Mouse (Mus musculus): Measurements from ENCODE around the gene Lypd3.

The Lypd3 gene

GRCm38 (mm10) chr7:24636264-24636663 lies at the start of gene Lypd3:
TSS of gene Lypd3 (plus strand) at chr7:24636550.
- no peak for DNase-seq

GRCm38 (mm10) chr7:24586828-24587227 lies 49.5 kb upstream of the Lypd3 start:
- DNase-seq: no peak

GRCm38 (mm10) chr7:24587330-24588105 lies 48.8 kb upstream of the Lypd3 start, which contains the start of the genes Ethe1 and Zfp575:
TSS of gene Ethe1 (plus strand) at chr7:24587543.
TSS of gene Zfp575 (minus strand) at chr7:24587641.
- DNase-seq: peak; percentile 97

GRCm38 (mm10) chr7:24588336-24588735 lies 48.0 kb upstream of the Lypd3 start:
- peak; percentile 96 for DNase-seq

GRCm38 (mm10) chr7:24591735-24592134 lies 44.6 kb upstream of the Lypd3 start:
- no peak for DNase-seq

GRCm38 (mm10) chr7:24592163-24592562 lies 44.2 kb upstream of the Lypd3 start:
- no peak for DNase-seq

GRCm38 (mm10) chr7:24592781-24593180 lies 43.6 kb upstream of the Lypd3 start:
- no peak for DNase-seq

- DNase-seq: peak; percentile 99
Measured at GRCm38 (mm10) chr7:24593621-24594308, 42.6 kb upstream of the Lypd3 start.

GRCm38 (mm10) chr7:24594309-24594803 lies 42.0 kb upstream of the Lypd3 start:
- peak; percentile 91 for DNase-seq

- DNase-seq: no peak
Measured at GRCm38 (mm10) chr7:24595464-24595863, 40.9 kb upstream of the Lypd3 start.

- no peak for DNase-seq
Measured at GRCm38 (mm10) chr7:24598121-24598520, 38.2 kb upstream of the Lypd3 start.

- DNase-seq: peak; percentile 95
Measured at GRCm38 (mm10) chr7:24599211-24600067, 36.9 kb upstream of the Lypd3 start.

GRCm38 (mm10) chr7:24600941-24601597 lies 35.3 kb upstream of the Lypd3 start:
- peak; percentile 98 for DNase-seq

- no peak for DNase-seq
Measured at GRCm38 (mm10) chr7:24605561-24605960, 30.8 kb upstream of the Lypd3 start.

GRCm38 (mm10) chr7:24606046-24606445 lies 30.3 kb upstream of the Lypd3 start:
- DNase-seq: no peak

GRCm38 (mm10) chr7:24608017-24608416 lies 28.3 kb upstream of the Lypd3 start:
- peak; percentile 97 for DNase-seq

GRCm38 (mm10) chr7:24608561-24608960 lies 27.8 kb upstream of the Lypd3 start:
- DNase-seq: peak; percentile 89

- DNase-seq: peak; percentile 95
Measured at GRCm38 (mm10) chr7:24610144-24610878, 26.0 kb upstream of the Lypd3 start, which contains the start of gene Phldb3. TSS of gene Phldb3 (plus strand) at chr7:24610763.

GRCm38 (mm10) chr7:24610879-24611494 lies 25.4 kb upstream of the Lypd3 start:
- DNase-seq: peak; percentile 99

- DNase-seq: peak; percentile 80
Measured at GRCm38 (mm10) chr7:24611709-24612108, 24.6 kb upstream of the Lypd3 start.

GRCm38 (mm10) chr7:24612308-24612910 lies 23.9 kb upstream of the Lypd3 start:
- peak; percentile 79 for DNase-seq
